Mouse (Mus musculus): ENCODE data around the gene Clstn1. TPM values are rescaled to one million over a fixed set of nuclear protein-coding genes. Genes with fewer than 3 reads are reported as not detected.

Clstn1 gene
- polyA plus RNA-seq, 1 experiment, result 51.5 TPM

- WGBS, result 84% methylated on average over 14 of the region's 14 CpGs
- no peak for DNase-seq (ENCODE audit: low read depth, low spot score)
Observed at GRCm38 (mm10) chr4:149661967-149662589, 75.8 kb downstream of the Clstn1 start.

- no peak for DNase-seq (ENCODE audit: low read depth, low spot score)
- WGBS, result 65% methylated on average over 7 of the region's 7 CpGs
Observed at GRCm38 (mm10) chr4:149663849-149664503, 77.7 kb downstream of the Clstn1 start.

- DNase-seq (ENCODE audit: low read depth, low spot score), result no peak
- WGBS, result 59% methylated on average over 6 of the region's 6 CpGs
Observed at GRCm38 (mm10) chr4:149665016-149665691, 78.9 kb downstream of the Clstn1 start.

- no peak for DNase-seq (ENCODE audit: low read depth, low spot score)
- 88% methylated on average over 6 of the region's 6 CpGs for WGBS
Observed at GRCm38 (mm10) chr4:149665692-149666090, 79.4 kb downstream of the Clstn1 start.

- DNase-seq (ENCODE audit: low read depth, low spot score), result no peak
- WGBS, result 94% methylated on average over 6 of the region's 6 CpGs
Observed at GRCm38 (mm10) chr4:149671175-149671574, 84.9 kb downstream of the Clstn1 start.

GRCm38 (mm10) chr4:149672747-149673146 lies 86.5 kb downstream of the Clstn1 start:
- no peak for DNase-seq (ENCODE audit: low read depth, low spot score)
- WGBS, result 88% methylated on average over 5 of the region's 5 CpGs

GRCm38 (mm10) chr4:149674814-149675377 lies 88.6 kb downstream of the Clstn1 start:
- 29% methylated on average over 8 of the region's 8 CpGs for WGBS
- no peak for DNase-seq (ENCODE audit: low read depth, low spot score)

- WGBS, result 7% methylated on average over 60 of the region's 60 CpGs
- no peak for DNase-seq (ENCODE audit: low read depth, low spot score)
Observed at GRCm38 (mm10) chr4:149675378-149676261, 89.4 kb downstream of the Clstn1 start.

GRCm38 (mm10) chr4:149678006-149678405 lies 91.7 kb downstream of the Clstn1 start:
- WGBS, result 77% methylated on average over 1 of the region's 1 CpGs

GRCm38 (mm10) chr4:149679056-149679770 lies 92.9 kb downstream of the Clstn1 start:
- no peak for DNase-seq (ENCODE audit: low read depth, low spot score)
- WGBS, result 20% methylated on average over 11 of the region's 11 CpGs

More at GRCm38 (mm10) chr4:149678006-149678405, 91.7 kb downstream of the Clstn1 start:
- no peak for DNase-seq (ENCODE audit: low read depth, low spot score)

GRCm38 (mm10) chr4:149683875-149684274 lies 97.6 kb downstream of the Clstn1 start:
- DNase-seq (ENCODE audit: low read depth, low spot score), result no peak
- 23% methylated on average over 7 of the region's 7 CpGs for WGBS

- 72% methylated on average over 11 of the region's 11 CpGs for WGBS
Observed at GRCm38 (mm10) chr4:149684841-149685623, 98.8 kb downstream of the Clstn1 start.

GRCm38 (mm10) chr4:149688861-149689260 lies 102.6 kb downstream of the Clstn1 start:
- 81% methylated on average over 14 of the region's 14 CpGs for WGBS
- no peak for DNase-seq (ENCODE audit: low read depth, low spot score)

More at GRCm38 (mm10) chr4:149684841-149685623, 98.8 kb downstream of the Clstn1 start:
- no peak for DNase-seq (ENCODE audit: low read depth, low spot score)

GRCm38 (mm10) chr4:149689822-149690700 lies 103.8 kb downstream of the Clstn1 start:
- no peak for DNase-seq (ENCODE audit: low read depth, low spot score)
- 68% methylated on average over 12 of the region's 12 CpGs for WGBS

GRCm38 (mm10) chr4:149690828-149691280 lies 104.6 kb downstream of the Clstn1 start:
- no peak for DNase-seq (ENCODE audit: low read depth, low spot score)
- 86% methylated on average over 8 of the region's 8 CpGs for WGBS

GRCm38 (mm10) chr4:149691368-149691767 lies 105.1 kb downstream of the Clstn1 start:
- DNase-seq (ENCODE audit: low read depth, low spot score), result no peak
- WGBS, result 84% methylated on average over 8 of the region's 8 CpGs
